Mouse (Mus musculus) cerebellum, adult 2 months (tissue): Measurements from ENCODE around the gene Olfr1418. TPM values are rescaled to one million over a fixed set of nuclear protein-coding genes. Genes with fewer than 3 reads are reported as not detected.

Source experiments
- DNase-seq, 2 experiments: peaks; one replicate each; pipeline ENCODE4 v3.0.0; 2021
- H3K27ac ChIP-seq: fragments of 200-500 bp; 2 replicates; pipeline ENCODE4 v1.5.1; 2012; ENCODE audit warnings: low read length, control low read depth, inconsistent platforms; ENCODE audit not compliant: insufficient read depth
- H3K27me3 ChIP-seq: fragments of 200-500 bp; 2 replicates; pipeline ENCODE4 v1.6.1; 2012; ENCODE audit warnings: inconsistent platforms, mild to moderate bottlenecking, low read length, moderate library complexity; ENCODE audit not compliant: control insufficient read depth, insufficient read depth
- H3K4me1 ChIP-seq: fragments of 200-500 bp; 2 replicates; pipeline ENCODE4 v1.6.1; 2011; ENCODE audit warnings: low read length; ENCODE audit not compliant: control insufficient read depth, insufficient read depth
- H3K4me3 ChIP-seq: fragments of 200-500 bp; replicated peaks from 2 replicates; pipeline ENCODE3; 2011; ENCODE audit warnings: mild to moderate bottlenecking, low read depth, low read length, control low read depth; ENCODE audit not compliant: insufficient read depth
- CTCF ChIP-seq: fragments of 200-500 bp; IDR thresholded peaks from 2 replicates; pipeline ENCODE4 v1.5.1; 2011; ENCODE audit warnings: low read depth, mild to moderate bottlenecking, control low read depth, low read length, moderate library complexity, borderline replicate concordance; ENCODE audit not compliant: insufficient read depth
- POLR2A ChIP-seq: fragments of 200-500 bp; IDR thresholded peaks from 2 replicates; pipeline ENCODE4 v1.6.1; 2011; ENCODE audit warnings: low read length, control low read depth, borderline replicate concordance; ENCODE audit not compliant: insufficient read depth
- WGBS: fragments of 180-500 bp; shearing (Covaris S2); methylation state at CpG from one replicate; pipeline ENCODE4 v1.1.7; 2018; 5-methylcytosine and 5-hydroxymethylcytosine counted together
- polyA plus RNA-seq: library from polyadenylated mRNA; depleted of rRNA; stranded (reverse); fragments of >200 nt; gene quantifications from 2 replicates; pipeline ENCODE4 v1.2.3, GENCODE M21; 2012

Gene Olfr1418
- polyA plus RNA-seq, 1 experiment: not detected

DNA sequence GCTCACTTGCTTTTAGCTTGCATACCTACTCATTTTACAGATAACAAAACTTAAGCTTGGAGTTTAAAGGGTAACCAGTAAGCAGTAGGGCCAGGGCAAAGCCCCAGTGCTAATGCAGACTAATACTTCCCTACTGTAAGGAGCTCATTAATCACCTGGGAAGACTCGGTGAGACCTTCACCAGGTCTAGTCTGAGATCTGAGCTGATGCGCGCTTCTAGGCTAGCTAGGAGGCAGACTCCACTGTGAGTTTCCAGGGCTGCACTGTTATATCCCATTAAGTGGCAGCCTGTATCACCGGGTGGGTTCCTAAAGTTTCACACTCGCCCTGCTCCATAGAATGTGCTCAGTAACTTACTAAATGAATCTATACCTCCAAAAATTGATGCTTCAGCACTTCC, 43.3 kb downstream of the Olfr1418 start:
- WGBS: 31% methylated on average over 5 of the region's 5 CpGs
- Histone ChIP-seq H3K27me3 (no peaks in the 10 kb centered on the region), H3K27ac (no peak overlapping the region)

DNA sequence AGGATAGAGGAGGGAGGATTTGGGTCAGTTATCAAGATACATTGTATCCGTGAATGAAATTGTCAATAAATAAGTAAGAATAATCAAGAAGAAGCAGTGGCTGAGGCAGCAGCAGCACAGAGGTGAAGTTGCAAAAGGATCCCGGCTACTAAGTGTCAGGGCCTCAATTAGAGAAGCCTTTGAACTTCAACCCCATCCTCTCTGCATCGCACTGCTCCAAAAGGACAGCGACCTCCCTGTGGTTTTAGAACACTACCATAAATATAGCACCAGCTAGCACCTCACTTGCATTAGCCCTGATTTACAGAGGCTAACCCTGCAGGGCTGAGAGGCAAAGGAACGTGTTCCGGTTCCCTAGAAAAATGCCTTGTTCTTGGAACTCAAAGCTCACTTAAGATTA, 44.2 kb downstream of the Olfr1418 start:
- no peaks in the 10 kb centered on the region; the same call in 1 of the 2 replicates for H3K4me1 ChIP-seq
- H3K27me3 ChIP-seq: no peaks in the 10 kb centered on the region
- 65% methylated on average over 6 of the region's 6 CpGs for WGBS
- no peak overlapping the region for H3K27ac ChIP-seq
- no peak for TF ChIP-seq POLR2A
- TF ChIP-seq CTCF: no peak
- no peak overlapping the region for H3K4me3 ChIP-seq
- DNase-seq: no peak

More for the DNA sequence above, 43.3 kb downstream of the Olfr1418 start:
- TF ChIP-seq CTCF (no peak), POLR2A (no peak)
- Histone ChIP-seq H3K4me1 (no peaks in the 10 kb centered on the region; the same call in 1 of the 2 replicates), H3K4me3 (peak overlapping the region; percentile 81)
- peak in 1 of 2 experiments; percentile 13 for DNase-seq

GRCm38 (mm10) chr19:11814742-11815333, 46.0 kb downstream of the Olfr1418 start:
- TF ChIP-seq POLR2A (no peak), CTCF (no peak)
- H3K27me3 ChIP-seq: no peaks in the 10 kb centered on the region
- no peak for DNase-seq
- WGBS: 74% methylated on average over 6 of the region's 6 CpGs
- no peak overlapping the region for H3K27ac ChIP-seq
- H3K4me3 ChIP-seq: no peak overlapping the region
- H3K4me1 ChIP-seq: no peaks in the 10 kb centered on the region; the same call in 1 of the 2 replicates

DNA sequence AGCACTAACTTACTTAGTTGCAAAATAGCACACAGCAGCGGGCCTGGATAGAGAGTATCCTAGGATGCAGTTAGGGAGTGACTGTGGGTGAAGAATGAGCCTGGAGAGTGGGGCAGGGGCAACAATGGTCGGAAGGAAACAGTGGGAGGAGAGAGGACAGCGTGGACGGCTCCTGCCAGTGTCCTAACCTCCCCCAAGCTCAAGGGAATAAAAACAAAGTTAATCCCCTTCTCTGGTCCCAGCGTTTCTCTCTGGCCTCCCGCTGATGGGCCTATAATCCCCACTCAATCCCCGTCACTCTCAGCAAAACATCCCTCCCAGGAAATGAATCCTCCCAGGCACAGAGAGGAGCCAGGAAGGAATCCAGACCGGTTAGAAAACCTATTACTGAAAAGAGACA, 47.2 kb downstream of the Olfr1418 start:
- WGBS: 35% methylated on average over 8 of the region's 8 CpGs
- H3K27me3 ChIP-seq: no peaks in the 10 kb centered on the region
- DNase-seq: no peak
- H3K4me1 ChIP-seq: no peaks in the 10 kb centered on the region; the same call in 1 of the 2 replicates
- H3K4me3 ChIP-seq: no peak overlapping the region
- no peak for TF ChIP-seq CTCF
- TF ChIP-seq POLR2A: no peak
- H3K27ac ChIP-seq: no peak overlapping the region

GRCm38 (mm10) chr19:11813136-11813535, 47.7 kb downstream of the Olfr1418 start:
- Histone ChIP-seq H3K4me3 (no peak overlapping the region), H3K4me1 (no peaks in the 10 kb centered on the region; the same call in 1 of the 2 replicates), H3K27me3 (no peaks in the 10 kb centered on the region), H3K27ac (no peak overlapping the region)
- TF ChIP-seq CTCF (no peak), POLR2A (no peak)
- WGBS: 73% methylated on average over 4 of the region's 4 CpGs
- no peak for DNase-seq

GRCm38 (mm10) chr19:11811688-11812365, 49.0 kb downstream of the Olfr1418 start:
- no peaks in the 10 kb centered on the region for H3K27me3 ChIP-seq
- no peak overlapping the region for H3K27ac ChIP-seq
- WGBS: 58% methylated on average over 5 of the region's 5 CpGs
- DNase-seq: no peak
- TF ChIP-seq POLR2A (no peak), CTCF (no peak)
- no peaks in the 10 kb centered on the region; the same call in 1 of the 2 replicates for H3K4me1 ChIP-seq
- no peak overlapping the region for H3K4me3 ChIP-seq

- TF ChIP-seq POLR2A (no peak), CTCF (no peak)
- WGBS: 24% methylated on average over 1 of the region's 1 CpGs
- no peak overlapping the region for H3K27ac ChIP-seq
- no peaks in the 10 kb centered on the region; the same call in 1 of the 2 replicates for H3K4me1 ChIP-seq
- no peak overlapping the region for H3K4me3 ChIP-seq
- H3K27me3 ChIP-seq: no peaks in the 10 kb centered on the region
- DNase-seq: no peak
Measured at GRCm38 (mm10) chr19:11810856-11811255, 50.0 kb downstream of the Olfr1418 start.

- H3K27me3 ChIP-seq: no peaks in the 10 kb centered on the region
- no peak overlapping the region for H3K27ac ChIP-seq
- TF ChIP-seq CTCF: no peak
- no peak for TF ChIP-seq POLR2A
- 72% methylated on average over 5 of the region's 5 CpGs for WGBS
- DNase-seq: no peak
- H3K4me1 ChIP-seq: no peaks in the 10 kb centered on the region; the same call in 1 of the 2 replicates
- H3K4me3 ChIP-seq: no peak overlapping the region
Measured at GRCm38 (mm10) chr19:11810003-11810758, 50.7 kb downstream of the Olfr1418 start.
